Mouse (Mus musculus): ENCODE results near the gene Lbr.

The Lbr gene

DNA sequence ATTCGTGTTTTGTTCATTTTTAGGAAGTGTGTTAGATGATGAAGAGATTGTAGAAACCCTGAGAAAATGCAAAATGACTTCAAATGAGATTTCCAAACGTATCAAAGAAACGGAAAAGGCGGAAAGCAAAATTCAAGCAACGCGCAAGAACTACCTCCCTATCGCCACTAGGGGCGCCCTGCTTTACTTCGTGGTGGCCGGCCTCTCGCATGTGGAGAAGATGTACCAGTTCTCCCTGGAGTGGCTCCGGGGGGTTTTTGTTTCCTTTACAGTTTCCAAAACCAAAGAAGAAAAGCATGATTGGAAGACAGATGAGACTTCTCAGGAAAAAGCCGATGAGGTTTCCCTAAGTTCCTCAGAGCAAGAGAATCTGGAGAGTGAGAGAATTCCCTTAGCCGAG lies 73.5 kb downstream of the Lbr start:
- peak; percentile 5 for DNase-seq

All from thymus, postnatal 25 days (tissue).